Mouse (Mus musculus): ENCODE results near the gene Zfp219.
"Not testable (repeated sequence)": the region's sequence is repeated elsewhere in the genome, so short reads cannot be mapped to it uniquely, and the experiment has no call there.

Zfp219 gene

DNA sequence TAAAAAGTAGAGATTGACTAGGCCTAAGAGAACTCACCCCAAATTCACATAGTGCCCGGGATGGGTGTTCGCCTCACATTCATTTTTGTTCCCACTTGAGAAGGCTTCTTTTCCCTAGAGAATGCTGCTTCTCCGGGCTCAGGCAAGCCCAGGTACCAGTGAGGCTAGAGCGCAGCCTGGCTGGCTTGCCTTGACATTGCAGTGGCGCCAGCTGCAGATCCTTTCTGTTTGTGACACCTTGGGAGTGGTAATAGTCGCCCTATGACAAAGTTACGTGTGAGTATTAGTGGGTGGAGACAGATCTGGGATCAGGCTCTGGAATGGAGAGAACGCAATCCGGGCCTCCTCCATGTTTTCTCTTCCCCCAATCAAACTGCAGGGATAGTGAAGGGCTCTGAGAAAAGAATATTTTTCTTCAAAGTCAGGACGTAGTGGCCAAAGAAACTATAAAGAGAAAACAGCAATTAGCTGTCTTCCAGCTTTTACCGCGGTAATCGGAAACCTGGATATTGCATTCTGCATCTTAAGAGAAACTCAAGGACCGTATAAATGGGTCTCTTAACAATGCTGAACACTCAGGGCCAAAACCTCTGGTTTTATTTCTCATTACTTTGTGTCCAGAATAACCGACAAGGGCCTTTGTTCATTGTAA lies at the start of gene Zfp219:
Gene Zfp219, minus strand, starts transcription at position 248 of the 652 bp plus-strand sequence.
- DNase-seq (ENCODE audit: low spot score in 2 of 2) = peak in 1 of 2 experiments; percentile 55

DNA sequence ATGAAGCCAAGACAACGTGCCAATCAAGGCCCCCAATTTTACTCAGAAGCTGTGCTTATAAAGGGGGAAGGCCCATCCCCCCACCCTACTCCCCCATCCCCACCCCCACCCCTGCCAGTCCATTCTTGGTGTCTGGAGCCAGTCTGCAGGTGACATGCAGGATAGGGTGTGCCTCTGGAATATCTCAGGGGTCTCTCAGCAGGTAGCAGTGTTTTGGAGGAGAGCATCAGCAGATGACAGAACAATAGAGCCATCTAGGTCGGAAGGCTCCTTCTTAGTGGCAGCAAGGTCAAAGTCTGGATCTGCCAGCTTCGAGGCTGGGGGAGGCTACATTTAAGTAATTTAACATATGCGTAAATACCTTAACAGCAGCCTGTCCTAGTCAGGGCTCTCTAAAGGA lies 45.6 kb upstream of the Zfp219 start:
- DNase-seq (ENCODE audit: low spot score in 2 of 2) = no peak

DNA sequence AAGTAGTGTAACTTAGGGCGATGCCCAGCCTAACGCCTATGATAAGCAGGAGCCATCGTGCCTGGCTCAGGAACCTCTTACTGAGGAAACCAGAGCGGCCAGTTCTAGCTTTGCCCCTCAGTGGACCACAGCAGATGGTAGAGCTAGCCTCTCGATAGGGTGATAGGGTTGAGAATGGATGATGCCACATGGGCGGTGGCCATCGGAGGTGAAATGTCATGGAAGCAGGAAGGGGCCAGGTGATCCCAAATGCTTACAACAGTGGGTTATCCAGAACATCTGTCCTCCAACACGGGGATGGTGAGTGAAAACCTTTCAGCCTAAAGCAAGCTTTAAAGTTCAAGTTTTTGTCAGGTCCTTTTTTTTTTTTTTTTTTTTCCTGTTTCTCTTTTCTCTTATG lies 41.3 kb upstream of the Zfp219 start:
- DNase-seq (ENCODE audit: low spot score in 2 of 2) = no peak

DNA sequence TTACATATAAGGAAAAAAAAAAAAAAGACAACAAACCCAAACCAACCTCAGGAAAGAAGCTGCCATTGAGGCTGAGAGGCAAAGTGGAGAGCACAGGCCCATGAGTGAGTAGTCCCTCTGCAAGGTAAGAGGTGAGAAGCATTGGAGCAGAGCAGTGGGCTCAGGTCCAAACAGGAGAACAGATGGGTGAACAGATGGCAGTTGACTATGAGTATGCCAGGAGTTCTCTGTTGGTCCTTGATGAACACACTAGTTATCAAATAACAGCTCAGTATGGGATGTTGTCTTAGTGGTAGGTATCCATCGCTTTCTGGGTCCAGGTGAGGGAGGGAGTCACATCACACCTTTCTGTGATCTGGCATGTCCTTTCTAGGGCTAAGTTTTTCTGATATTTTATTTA lies 40.3 kb upstream of the Zfp219 start:
- DNase-seq (ENCODE audit: low spot score in 2 of 2) = no peak

DNA sequence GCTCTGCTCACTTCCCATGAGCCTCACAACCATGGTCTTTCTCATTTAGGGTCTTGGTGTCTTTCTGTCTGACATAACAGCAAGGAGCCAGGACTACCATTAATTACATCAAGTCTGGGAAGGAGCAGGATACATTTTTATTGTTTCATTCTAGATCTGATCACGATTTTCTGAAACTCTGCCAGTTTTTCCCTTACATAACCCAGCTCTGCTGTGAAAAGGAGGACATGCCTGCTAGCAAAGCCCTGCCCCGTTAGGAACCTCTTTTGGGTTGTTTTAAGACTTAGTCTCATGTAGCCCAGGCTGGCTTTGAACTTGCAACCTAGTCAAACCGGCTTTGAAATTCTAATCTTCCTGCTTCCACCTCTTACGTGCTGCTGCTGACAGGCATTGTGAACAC lies 39.4 kb upstream of the Zfp219 start:
- DNase-seq (ENCODE audit: low spot score in 2 of 2) = no peak

DNA sequence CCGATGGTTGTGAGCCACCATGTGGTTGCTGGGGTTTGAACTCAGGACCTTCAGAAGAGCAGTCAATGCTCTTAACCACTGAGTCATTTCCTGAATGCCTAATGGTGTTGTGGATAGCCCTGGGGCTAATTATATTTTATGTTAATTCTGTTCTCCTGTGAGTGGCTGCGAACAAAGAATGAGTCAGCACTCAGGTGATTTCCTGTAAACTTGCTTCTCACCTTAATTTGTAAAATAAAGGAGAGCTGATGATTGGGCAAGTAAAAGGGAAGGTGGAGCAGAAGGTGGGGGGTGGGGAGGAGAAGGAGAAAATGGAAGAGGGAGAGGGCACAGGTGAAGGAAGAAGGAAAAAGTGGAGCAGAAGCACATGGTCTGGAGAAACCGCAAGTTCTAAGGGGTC lies 32.2 kb upstream of the Zfp219 start:
- not testable (repeated sequence) for DNase-seq (ENCODE audit: low spot score in 2 of 2)

DNA sequence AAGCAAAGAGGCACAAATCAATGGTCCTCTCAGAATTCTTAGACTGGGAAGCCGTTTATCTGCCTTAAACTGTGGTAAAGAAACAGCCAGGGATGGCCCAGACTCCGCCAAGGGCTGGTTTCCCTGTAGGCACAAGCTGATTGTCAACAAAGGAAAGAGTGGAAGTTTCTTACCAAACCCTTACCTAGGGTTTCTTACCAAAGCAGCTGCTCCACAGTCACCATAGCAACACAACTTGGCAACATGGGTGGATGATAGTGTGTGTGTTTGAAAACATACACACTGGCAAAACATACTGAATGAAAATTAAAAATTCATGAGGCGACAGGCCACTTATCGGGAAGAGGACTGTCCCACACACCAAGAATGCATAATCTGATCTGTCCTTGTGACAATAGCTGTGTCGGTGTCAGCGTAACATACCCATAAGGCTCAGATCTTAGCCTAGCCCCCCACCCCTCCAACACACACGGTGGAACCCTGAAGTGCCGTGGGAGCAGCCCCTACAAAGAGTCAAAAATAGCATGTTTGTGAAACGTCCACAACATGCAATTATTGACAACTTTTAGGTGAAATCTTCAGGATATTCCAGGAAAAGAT lies 25.5 kb upstream of the Zfp219 start:
- no peak for DNase-seq (ENCODE audit: low spot score in 2 of 2)

DNA sequence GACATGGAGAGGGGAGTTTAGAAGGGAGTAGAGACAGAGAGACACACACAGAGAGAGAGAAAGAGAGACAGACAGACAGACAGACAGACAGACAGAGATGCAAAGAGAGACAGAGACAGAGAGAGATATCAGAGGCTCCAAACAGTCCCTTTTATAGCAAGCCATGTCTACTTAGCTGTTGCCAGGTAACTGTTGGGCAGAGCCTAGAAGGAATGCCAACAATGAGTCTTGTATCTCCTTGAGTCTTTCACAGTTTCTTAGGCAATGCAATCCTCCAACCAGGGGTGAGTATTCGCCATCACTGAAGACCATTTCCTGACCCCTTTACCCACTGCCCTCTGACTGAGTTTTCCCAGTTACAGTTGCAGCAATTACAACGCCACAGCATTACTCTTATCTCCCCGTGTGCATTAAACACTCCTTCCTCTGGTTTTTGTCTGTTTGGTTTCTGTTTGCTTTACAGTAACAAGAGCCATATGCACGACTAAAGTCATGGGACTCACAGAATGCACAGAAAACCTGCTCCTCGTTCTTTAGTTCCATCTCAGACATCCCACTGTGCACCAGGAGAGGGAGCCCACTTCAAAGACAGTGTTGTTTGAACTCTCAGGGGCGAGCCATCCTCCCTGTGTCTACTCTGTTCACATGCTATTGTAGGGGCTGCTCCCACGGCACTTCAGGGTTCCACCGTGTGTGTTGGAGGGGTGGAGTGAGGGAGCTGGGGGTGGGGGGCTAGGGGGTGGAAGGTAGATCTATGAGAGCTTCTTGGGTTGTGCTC lies 24.6 kb upstream of the Zfp219 start:
- no peak for DNase-seq (ENCODE audit: low spot score in 2 of 2)

DNA sequence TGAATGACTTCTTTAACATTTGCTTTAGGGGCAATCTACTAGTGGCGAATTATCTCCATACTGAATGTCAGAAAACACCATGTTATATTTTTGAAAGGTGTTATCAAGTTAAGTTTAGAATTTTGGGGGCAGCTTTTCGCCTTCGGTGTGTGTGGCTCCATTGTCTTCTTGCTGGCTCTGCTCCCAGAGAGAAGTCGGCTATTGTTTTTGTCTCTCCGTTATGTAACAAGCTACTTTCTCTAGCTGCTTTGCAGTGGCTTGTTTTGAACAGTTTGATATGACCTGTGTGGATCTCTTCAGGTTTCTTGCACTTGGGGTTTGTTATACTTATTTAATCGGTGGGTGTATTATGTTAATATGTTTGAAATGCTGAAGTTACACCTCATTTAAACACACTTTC lies 22.9 kb upstream of the Zfp219 start:
- no peak for DNase-seq (ENCODE audit: low spot score in 2 of 2)

DNA sequence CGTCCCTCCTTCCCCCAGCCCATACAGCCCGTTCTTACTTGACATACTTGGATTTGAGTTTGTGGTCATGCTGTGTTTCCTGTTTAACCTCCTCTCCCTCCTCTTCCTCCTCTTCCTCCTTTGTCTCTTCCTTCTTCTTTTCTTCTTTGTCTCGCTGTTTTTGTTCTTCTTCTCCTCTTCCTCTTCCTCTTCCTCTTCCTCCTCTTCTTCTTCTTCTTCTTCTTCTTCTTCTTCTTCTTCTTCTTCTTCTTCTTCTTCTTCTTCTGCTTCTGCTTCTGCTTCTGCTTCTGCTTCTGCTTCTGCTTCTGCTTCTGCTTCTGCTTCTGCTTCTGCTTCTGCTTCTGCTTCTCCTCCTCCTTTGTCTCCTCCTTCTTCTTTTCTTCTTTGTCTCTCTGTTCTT lies 21.8 kb upstream of the Zfp219 start, which contains the start of gene Olfr221:
Gene Olfr221, minus strand, starts transcription at position 101 of the 400 bp plus-strand sequence.
- not testable (repeated sequence) for DNase-seq (ENCODE audit: low spot score in 2 of 2)

DNA sequence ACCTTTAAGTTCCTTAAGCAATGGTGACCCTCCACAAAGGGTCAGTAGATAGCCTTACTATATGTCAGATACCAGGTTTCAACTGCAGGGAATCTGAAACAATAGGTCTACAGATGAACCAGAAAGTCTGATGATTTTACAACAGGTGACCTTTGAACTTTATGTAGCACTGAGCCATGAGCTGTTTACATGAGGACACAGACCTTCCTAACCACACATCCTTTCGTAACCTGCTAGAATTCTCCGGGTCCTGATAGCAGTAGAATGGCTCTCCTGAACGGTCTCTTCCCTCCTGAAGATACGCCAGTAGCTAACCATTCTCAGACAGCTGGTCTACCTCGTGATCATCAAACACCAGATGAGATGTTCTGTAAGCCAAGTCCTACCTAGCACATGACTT lies 18.8 kb upstream of the Zfp219 start:
- DNase-seq (ENCODE audit: low spot score in 2 of 2) = no peak

DNA sequence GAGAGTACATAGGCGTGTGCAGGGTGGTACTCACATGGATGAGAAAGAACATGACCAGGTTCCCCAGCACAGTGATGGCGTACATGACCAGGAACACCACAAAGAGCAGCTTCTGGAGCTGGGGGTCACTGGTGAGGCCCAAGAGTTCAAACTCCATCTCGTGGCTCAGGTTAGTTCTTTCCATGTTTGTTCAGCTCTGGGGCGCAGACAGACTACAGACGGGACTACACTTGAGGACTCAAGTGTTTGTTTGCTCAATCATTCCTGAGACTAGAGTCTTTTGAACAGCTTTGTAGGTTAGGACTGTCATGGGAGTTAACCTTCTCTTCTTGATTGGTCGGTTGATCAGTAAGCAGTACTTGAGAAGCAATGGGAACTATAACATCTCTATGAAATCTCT lies 15.4 kb upstream of the Zfp219 start:
- no peak for DNase-seq (ENCODE audit: low spot score in 2 of 2)

DNA sequence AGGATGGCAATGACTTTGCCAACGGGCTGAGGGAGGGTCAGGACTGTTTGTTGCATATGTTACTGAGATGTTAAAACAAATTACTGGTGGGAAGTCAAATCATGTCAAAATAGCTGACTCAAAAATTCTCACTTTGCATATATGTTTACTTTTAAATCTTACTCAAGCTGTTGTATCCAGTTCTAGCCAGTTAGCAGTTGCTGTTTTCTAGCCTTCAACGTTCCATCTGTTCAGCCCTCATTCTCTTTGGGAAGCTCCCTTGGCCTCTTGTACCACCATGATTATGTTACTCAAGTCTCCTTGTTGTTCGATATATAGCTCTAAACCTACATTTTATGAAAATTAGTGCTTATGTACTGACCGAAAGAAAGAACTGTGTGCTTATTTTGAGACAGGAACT lies 5.8 kb upstream of the Zfp219 start:
- DNase-seq (ENCODE audit: low spot score in 2 of 2) = no peak

DNA sequence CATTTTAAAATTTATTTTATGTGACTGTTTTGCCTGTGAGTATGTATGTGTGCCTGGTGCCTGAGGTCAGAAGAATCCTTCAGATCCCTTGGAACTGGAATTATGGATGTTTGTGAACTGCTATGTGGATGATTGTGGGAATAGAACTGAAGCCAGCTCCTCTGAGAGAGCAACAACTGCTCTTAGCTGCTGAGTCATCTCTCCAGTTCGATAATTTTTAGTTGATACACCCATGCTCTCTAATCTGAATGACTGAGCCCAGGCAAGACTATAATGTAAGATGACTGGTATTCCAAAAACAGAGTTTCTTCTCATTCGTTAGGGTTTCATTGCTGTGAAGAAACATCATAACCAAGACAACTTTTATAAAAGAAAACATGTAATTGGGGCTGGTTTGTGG lies 3.6 kb upstream of the Zfp219 start:
- DNase-seq (ENCODE audit: low spot score in 2 of 2) = no peak

DNA sequence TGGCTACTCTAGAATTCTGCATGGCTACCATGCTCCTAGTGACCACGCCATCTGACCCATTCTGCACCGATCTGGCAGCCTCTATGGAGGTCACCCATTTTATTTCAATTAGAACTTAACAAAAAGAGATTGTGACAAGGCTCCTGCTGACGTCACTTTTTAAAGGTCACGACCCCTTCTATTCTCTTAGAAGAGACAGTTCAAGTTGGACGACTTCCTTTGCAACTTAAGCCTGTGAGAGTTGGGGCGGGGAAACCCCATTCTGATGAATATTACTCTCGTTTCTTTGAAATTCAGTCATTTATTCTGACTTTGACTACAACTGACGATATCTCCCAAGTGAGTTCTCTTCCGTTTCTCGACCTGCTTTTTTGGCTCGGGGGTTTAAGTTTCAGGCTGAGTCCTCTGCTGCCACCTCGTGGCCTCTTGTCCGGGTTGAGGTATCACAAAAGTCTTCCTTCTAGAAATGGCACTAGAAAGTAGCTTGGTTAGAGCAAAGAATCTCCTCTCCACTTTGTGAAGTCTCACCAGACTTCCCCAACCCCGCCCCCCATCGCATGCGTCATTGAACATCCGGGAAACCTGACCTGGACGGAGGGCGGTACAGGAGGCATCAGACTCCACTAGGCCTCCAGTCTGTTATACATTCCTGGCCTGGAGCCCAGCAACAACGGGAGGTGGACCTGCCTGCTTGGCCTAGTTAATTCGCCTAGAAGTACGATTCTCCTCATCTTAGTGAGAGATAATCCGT lies 2.4 kb upstream of the Zfp219 start:
- peak; percentile 75 to 83 for DNase-seq (ENCODE audit: low spot score in 2 of 2)

DNA sequence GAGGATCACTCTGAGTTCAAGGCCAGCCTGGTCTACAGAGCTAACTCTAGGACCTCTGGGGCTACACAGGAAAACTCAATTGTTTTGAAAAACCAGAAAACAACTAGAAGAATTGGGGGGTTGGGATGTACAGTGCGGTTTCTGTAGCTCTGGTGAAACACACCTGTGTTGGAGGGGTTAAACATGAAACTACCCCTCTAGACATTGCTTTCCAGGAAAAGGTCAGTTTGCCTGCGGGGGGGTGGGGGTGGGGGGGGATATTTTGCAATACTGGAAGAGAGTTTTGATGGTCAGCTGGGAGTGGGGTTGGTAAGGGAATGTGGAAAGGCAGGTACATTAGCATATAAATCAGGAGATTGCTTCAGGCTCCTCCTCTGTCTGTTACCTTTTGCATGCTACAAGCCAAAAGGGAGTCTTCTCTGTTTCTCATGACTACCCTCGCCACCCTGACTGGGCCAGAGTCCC lies 1.7 kb upstream of the Zfp219 start:
- no peak for DNase-seq (ENCODE audit: low spot score in 2 of 2)

DNA sequence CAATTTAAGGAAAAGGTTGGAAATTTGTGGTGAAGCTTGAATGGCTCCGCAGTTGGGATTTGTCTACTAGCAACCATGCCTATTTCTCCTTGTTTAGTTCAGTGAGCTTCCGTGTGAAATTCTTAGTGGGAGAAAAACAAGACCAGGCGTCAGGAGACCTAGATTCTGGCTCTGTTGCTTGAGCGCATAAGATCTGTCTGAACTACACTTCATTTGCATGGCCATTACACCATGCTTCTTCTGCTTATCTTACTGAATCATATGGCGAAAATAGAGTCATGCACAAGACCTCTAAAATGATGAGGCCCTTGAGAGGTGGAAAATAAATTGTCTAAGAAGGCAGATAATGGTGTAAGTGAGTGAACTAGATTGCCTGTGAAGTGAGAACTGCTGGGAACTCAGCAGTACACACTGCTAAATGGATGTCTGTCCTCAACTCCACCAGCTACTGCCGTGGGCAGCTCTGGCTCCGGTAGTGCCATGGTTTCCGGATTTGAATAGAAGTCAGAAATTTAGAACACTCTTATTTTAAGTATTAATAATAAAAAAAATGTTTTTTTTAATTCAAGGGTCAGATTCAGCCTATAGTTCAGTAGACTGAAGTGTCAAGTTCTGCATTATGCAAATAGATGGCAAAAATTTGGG lies 1.2 kb upstream of the Zfp219 start:
- DNase-seq (ENCODE audit: low spot score in 2 of 2) = no peak

DNA sequence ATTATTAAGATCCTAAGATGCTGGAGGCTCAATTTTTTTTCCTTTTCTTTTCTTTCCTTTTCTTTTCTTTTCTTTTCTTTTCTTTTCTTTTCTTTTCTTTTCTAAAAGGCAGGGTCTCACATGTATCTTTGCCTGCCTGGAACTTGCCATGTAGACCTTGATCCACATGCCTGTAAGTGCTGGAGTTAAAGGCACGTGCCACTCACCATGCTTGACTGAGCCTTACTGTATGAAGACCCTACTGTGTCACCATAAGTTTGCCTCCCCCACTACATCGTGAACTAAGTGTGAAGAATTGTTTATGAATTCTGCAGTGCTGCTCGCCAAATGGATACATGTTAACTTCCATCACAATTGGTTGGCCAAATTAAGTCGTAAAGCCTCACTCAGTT lies 601 bp upstream of the Zfp219 start:
- DNase-seq (ENCODE audit: low spot score in 2 of 2) = no peak

DNA sequence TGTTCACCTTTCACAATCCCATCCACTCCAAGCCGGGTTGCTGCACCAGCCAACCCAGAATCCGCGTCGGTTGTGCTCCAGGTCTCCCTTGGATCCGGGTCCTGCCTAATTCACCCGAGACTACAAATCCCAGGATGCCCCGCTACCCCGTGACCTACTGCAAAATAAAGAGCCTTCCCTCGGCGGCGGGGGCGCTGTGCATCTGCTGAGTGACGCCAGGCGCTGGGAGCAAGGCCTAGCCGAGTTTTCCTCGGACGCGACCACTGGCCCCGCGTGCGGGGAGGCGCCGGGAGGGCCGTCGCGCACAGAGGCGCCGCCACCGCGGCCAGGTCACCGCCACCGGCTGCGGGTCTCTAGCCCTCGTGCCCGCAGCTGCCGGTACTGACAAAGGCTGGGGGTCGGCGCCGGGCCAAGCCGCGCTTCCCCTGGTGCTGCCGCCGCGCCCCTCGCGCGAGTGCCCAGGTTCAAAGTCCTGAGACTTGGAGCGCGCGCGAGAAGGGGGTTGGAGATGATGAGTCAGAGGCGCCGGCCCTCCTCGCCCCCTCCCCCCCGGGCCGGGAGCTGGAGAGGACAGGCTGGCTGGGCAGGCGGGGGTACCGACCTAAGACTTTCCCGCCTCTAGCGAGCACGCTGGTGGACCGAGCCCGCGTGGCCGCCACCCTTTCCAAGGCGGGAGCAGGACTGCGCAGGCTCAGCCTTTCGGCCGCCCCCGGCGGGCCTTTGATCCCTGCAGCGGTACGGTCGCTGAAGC lies 768 bp downstream of the Zfp219 start:
- DNase-seq (ENCODE audit: low spot score in 2 of 2) = peak; percentile 97 to 98

DNA sequence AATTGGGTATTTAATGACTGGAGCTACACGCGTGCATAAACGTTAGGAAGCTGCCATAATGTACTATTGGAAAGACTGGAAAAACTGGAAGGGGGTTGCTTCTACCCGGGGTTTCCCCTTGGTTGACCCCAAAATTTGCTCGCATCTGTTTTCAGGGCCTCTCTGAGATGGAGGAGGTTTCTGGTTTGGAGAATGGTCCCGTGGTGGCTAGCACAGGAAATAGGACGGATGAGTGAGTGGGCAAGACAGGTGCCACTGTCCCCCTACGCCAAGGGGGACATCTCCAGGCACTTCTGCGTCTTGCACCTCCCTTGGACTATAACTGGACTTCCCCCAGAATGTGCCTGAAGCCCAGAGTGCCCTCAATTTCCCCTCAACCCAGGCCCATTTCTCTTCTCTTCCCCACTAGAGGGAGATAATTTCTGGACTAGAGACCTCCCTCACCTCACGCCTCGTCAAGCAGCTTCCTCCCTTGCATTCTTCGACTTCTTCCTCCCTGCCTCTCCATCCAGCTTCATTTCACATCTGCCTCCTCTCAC lies 1.4 kb downstream of the Zfp219 start:
- DNase-seq (ENCODE audit: low spot score in 2 of 2) = no peak

All from frontal cortex, postnatal 25 days (tissue).